ENCODE assay signal across 8 mouse cellular contexts in genomic region chr9:47624565-47625520, GRCm38 (mm10).
DNase-seq lines count a peak whose midpoint lies in the region; ATAC-seq lines count a peak whose summit lies in the region.

No protein-coding gene starts in this region.

- H3K27ac ChIP-seq in forebrain, embryonic 15.5 days (replicated peaks) = peak overlapping the region; percentile 9; the same call in 1 of the 2 replicates
- no peak overlapping the region; the same call in 1 of the 2 replicates for H3K27ac ChIP-seq in forebrain, embryonic 13.5 days
- peak overlapping the region; percentile 67 for H3K27ac ChIP-seq in stomach, embryonic 16.5 days (ENCODE audit: low read length)

- intact Hi-C loops in gastrocnemius, postnatal 36 days (cut with DNase I) = no loop called here

- no peak overlapping the region for H3K4me2 ChIP-seq in forebrain, embryonic 15.5 days (replicated peaks)
- no peak overlapping the region for H3K4me2 ChIP-seq in forebrain, embryonic 13.5 days
- H3K4me2 ChIP-seq in stomach, embryonic 16.5 days (ENCODE audit: low read depth, low read length) = peak overlapping the region; percentile 2; the same call in 1 of the 2 replicates

- peak; percentile 42 for DNase-seq in 3T3-L1 (ENCODE audit: low read depth, low spot score)
- peak; percentile 29 to 35 for DNase-seq in gastrocnemius, postnatal 36 days
- DNase-seq in liver = peak; percentile 9

- H3K9me3 ChIP-seq in forebrain, embryonic 15.5 days = no peaks in the 10 kb centered on the region
- H3K9me3 ChIP-seq in forebrain, embryonic 13.5 days (replicated peaks) = no peaks in the 10 kb centered on the region
- no peaks in the 10 kb centered on the region for H3K9me3 ChIP-seq in stomach, embryonic 16.5 days (replicated peaks; ENCODE audit: control insufficient read depth, low read length)

- H3K36me3 ChIP-seq in forebrain, embryonic 15.5 days = no peaks in the 10 kb centered on the region
- H3K36me3 ChIP-seq in forebrain, embryonic 13.5 days (ENCODE audit: poor library complexity, severe bottlenecking) = no peaks in the 10 kb centered on the region
- H3K36me3 ChIP-seq in stomach, embryonic 16.5 days (ENCODE audit: control insufficient read depth, insufficient read depth, low read length) = no peaks in the 10 kb centered on the region

- peaks cover 40% of the 10 kb centered on the region for H3K4me1 ChIP-seq in forebrain, embryonic 15.5 days
- peaks cover 44% of the 10 kb centered on the region for H3K4me1 ChIP-seq in forebrain, embryonic 13.5 days
- H3K4me1 ChIP-seq in stomach, embryonic 16.5 days (ENCODE audit: control insufficient read depth, insufficient read depth, low read length) = peaks cover 23% of the 10 kb centered on the region

- no peak for ATAC-seq in forebrain, embryonic 15.5 days (replicated peaks)
- no peak for ATAC-seq in forebrain, embryonic 13.5 days
- ATAC-seq in stomach, embryonic 16.5 days (ENCODE audit: insufficient read depth, low FRiP score) = peak; percentile 87
- no peak for ATAC-seq in inflammation-experienced regulatory T-cells, adult 6 months
- no peak for ATAC-seq in granulocyte monocyte progenitor cell, adult 5-6 weeks (replicated peaks; ENCODE audit: poor library complexity, severe bottlenecking)

- WGBS in forebrain, embryonic 15.5 days = 74% methylated on average over 17 of the region's 17 CpGs
- WGBS in forebrain, embryonic 13.5 days = 87% methylated on average over 17 of the region's 17 CpGs
- WGBS in stomach, embryonic 16.5 days = 49% methylated on average over 17 of the region's 17 CpGs

- no peak overlapping the region for H3K9ac ChIP-seq in forebrain, embryonic 15.5 days (replicated peaks)
- no peak overlapping the region for H3K9ac ChIP-seq in forebrain, embryonic 13.5 days
- no peak overlapping the region for H3K9ac ChIP-seq in stomach, embryonic 16.5 days (ENCODE audit: low read length)

- no peak overlapping the region for H3K4me3 ChIP-seq in forebrain, embryonic 15.5 days
- no peak overlapping the region for H3K4me3 ChIP-seq in forebrain, embryonic 13.5 days
- H3K4me3 ChIP-seq in stomach, embryonic 16.5 days (replicated peaks; ENCODE audit: low read length) = no peak overlapping the region

- no peaks in the 10 kb centered on the region for H3K27me3 ChIP-seq in forebrain, embryonic 15.5 days
- H3K27me3 ChIP-seq in forebrain, embryonic 13.5 days = no peaks in the 10 kb centered on the region
- H3K27me3 ChIP-seq in stomach, embryonic 16.5 days (ENCODE audit: control insufficient read depth, insufficient read depth, low read length) = no peaks in the 10 kb centered on the region
